Mouse (Mus musculus) brain, embryonic 14.5 days (tissue): ENCODE results near the gene Apba1.

Experiments
- CTCF ChIP-seq: fragments of 200-500 bp; IDR thresholded peaks from 2 replicates; pipeline ENCODE4 v1.5.1; 2012; ENCODE audit warnings: inconsistent platforms, mild to moderate bottlenecking, moderate library complexity, borderline replicate concordance; ENCODE audit not compliant: insufficient read depth, insufficient read length; ENCODE audit errors: extremely low read depth
- POLR2A ChIP-seq: fragments of 200-500 bp; IDR thresholded peaks from 2 replicates; pipeline ENCODE4 v1.6.1; 2012; ENCODE audit warnings: mild to moderate bottlenecking, inconsistent platforms, borderline replicate concordance; ENCODE audit not compliant: poor library complexity, insufficient read depth, insufficient read length, severe bottlenecking; ENCODE audit errors: extremely low read depth

DNA sequence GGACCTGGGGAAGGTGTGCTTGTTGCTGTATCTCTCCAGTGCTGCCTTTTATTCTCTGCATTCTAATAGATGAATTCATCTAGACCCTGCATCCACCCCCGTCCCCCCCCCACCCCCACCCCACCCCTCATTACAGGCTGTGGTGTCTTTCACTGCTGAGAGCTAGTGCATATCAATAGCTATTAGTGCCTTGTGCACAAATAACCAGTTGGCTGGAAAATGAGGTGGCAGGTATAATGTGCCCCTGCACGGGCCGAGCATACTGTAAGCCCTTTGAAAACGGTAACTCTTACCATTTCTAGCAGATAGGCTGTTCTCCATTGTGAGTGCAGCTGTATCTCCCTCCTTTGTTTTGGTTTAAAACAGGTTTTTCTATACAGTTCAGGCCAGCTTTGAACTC is 146.2 kb downstream of the Apba1 start:
- TF ChIP-seq CTCF (no peak), POLR2A (no peak)
